Mouse (Mus musculus) hematopoietic stem cell, adult 5-6 weeks (primary cell): ENCODE results near the gene Nkiras1. TPM values are rescaled to one million over a fixed set of nuclear protein-coding genes. Genes with fewer than 3 reads are reported as not detected.
"Not testable (repeated sequence)": the region's sequence is repeated elsewhere in the genome, so short reads cannot be mapped to it uniquely, and the experiment has no call there.

Experiments
- ATAC-seq, 2 experiments: fragments of 125-278 bp in 1 of 2; replicated peaks in 1 of 2; 2 replicates each; pipeline ENCODE4 v1.8.0; 2016 to 2017; ENCODE audit warnings: inconsistent platforms in 2 of 2, mild to moderate bottlenecking in 2 of 2, moderate number of reproducible peaks in 2 of 2, low read depth in 1 of 2, moderate TSS enrichment in 1 of 2; ENCODE audit not compliant: low FRiP score in 2 of 2, poor library complexity in 2 of 2, severe bottlenecking in 2 of 2, insufficient read depth in 1 of 2, low TSS enrichment in 1 of 2
- total RNA-seq: library from RNA; stranded (forward); fragments of 172-1452, 232-1000 nt; gene quantifications from 2 replicates; pipeline ENCODE4 v1.2.3, GENCODE M21; 2017

Nkiras1 gene
- total RNA-seq, 1 experiment from 2014 or later = 11.7 TPM

DNA sequence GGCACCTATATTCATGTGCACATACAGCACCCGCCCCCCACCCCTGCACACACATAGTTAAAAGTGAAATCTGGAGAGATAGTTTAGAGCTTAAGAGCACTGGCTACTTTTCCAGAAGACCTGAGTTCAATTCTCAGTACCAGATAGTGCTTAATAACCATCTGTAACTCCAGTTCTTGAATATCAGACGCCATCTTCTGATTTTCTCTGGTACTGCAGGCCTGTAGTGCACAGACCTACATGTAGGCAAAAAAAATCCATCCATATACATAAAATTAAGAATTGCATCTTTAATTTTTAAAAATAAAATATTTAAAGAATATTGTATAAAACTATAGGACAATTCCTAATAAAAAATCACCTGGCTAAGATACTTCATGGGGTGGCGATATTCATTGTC lies 9.7 kb upstream of the Nkiras1 start:
- ATAC-seq = no peak

DNA sequence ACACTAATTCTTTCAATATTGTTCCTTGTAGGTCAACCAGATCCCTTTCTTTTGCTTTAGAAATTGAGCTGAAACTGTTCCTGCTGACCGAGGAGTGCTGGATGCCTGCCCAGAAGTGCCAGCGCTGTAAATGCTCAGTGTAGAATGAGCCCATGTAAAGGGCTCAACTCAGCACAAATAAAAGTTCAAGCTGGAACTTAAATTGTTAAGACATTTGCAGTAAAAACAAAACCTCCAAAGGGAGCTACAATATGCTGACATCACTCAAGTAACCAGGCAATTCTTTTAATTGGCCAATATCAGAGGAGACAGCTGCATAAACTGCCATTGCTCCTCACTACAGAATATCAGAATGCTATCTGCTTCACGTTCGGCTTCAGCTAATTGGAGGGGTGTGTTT lies 7.5 kb upstream of the Nkiras1 start:
- 0 out of 4 replicates have a peak, but pooled peaks have one; percentile 22 to 30 for ATAC-seq

DNA sequence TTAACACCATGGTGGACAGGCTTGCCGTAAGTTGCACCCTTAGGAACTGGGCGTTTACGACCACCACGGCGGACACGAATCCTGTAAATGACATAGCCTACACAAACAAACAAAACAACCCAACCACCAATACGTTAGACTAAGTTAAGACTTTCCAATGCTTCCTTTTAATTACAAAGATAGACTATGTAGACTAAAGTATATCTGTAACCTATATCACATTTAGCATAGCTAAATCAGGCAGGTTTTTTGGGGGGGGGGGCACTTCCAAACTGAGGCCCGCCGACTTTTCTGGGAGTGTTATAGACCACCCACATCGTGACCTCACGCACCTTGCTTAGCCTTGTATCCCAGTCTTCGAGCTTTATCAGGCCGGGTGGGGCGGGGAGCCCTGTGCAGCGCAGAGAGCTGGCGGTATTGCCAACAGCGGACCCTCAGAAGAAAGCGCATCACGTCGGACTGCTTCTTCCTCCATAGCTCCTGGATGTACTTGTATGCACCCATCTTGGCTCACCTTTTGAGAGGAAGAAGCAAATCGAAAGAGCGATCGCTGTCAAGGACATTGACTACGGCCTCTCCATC lies 898 bp upstream of the Nkiras1 start:
- not testable (repeated sequence) for ATAC-seq

DNA sequence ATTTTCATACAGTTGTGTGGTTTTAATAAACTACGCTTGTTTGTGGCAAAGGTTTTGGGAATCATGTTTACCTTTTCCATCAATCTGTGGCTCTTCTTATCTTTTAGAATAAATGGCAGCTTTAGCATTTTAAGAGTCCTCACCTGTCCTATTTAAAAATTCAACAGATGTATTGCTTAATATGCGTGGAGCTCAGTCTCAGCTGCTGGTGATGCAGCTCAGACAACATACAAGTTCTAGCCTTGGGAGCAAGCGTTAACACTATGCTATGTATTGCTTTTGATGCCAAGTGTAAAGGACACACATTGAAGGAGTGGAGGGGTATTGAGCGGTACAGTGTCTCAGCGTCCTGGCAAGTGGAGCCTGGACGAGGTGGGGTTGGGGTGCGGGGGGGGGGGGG lies 730 bp downstream of the Nkiras1 start:
- no peak for ATAC-seq

DNA sequence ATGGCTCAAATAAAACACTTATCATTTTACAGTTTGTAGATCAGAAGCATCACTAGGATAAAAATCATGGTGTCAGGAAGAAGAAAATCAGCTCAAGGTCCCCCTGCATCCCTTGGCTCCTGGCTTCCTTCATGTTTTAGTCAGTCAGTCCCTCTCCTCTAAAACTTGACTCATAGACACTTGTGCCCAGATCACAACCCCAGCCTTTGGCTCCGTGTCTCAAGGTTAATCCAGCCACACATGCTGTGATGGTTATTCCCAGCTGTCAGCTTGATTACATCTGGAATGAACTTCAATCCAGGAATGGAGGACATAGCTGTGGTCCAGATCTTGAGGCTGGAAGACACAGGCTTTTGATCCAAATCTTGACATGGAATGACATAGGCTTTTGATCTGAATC lies 3.6 kb downstream of the Nkiras1 start:
- ATAC-seq = no peak

DNA sequence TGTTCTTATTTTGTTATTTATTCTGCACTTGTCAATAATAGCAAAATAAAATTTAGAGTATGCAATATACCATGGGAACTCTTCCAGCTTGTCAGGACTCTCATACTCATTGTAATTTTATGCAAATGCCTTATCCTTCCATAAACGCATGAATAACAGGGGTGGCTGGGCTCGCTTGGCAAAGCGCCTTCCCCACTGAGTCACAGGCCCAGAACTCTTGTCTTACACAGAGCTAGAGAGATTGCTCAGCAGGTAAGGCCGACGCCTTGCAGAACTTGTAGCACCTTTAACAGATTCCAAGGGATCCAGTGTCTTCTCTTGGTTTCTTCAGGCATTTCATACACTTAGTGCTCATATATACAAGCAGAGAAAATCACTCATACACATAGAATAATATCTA lies 9.4 kb downstream of the Nkiras1 start:
- no peak for ATAC-seq

DNA sequence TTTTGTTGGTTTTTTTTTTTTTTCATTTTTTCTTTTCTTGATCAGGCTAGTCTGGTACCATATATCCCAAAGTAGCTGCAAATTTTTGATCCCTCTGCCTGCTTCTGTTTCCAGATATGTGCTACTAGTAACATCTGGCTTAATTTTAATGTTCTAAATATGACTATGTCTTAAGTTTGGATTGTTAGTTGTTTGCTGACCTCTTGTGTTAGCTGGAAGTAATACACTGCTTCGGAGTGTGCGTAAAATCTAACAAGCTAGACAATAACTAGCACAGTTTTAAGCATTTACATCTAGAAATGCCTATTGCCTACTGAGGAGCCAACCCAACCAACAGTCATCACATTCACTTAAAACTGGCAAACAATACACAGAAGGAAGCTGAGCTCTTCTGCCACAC lies 13.6 kb downstream of the Nkiras1 start:
- ATAC-seq = peak; percentile 59 to 69; a peak in 3 of 4 replicates

DNA sequence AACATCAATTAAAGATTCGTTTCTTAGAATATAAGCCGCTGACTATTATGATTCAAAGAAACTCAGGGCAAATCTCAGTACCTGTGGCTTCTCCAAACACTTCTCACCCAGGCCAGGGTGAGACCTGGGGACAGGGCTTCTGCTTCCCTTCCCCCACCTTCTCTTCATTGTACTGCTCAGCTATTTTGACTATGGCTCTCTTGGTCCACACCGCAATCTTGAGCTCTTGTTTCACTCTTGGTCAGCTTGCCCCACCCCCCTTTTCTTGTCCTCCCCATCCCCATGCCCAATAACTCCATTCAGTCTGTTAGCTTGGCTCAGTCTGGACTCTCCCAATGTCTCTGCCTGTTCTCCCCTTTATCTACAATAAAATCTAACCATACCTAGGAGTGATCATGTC lies 14.5 kb downstream of the Nkiras1 start:
- ATAC-seq = no peak

DNA sequence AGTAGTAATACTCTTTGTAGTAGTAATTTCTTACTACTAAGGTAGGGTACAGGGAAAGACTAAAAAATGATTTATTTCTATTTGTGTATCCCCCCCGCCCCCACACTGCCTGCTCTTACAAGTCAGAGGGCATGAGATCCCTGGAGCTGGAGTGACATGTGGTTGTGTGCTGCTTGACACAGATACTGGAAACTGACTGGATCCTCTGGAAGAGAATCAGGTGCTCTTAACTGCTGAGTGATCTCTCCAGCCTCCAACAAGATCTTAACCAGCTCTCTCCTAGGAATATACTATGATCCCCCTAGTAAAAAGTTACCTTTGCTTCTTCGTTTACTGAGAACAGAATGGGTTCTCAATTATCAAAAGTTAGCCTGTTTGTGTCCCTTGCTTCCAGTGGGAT lies 15.5 kb downstream of the Nkiras1 start:
- ATAC-seq = no peak

DNA sequence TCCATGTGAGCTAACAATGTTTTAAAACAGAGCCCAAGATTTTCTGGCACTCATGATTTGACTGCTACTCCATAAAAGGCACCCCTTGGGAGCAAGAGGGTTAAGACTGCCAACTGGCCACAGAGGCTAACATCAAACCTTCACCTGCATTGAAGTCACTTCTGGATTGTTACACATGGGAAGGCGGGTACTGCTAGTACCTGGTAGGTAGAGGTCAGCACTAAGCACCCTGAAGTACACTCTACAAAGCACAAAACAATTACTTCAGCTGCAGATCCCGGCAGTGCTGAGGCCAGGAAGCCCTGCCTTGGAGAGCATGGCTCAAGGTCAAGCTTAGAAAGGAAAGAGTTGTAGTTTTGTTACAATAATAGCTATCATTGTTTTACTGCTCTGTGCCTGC lies 16.5 kb downstream of the Nkiras1 start:
- no peak for ATAC-seq

DNA sequence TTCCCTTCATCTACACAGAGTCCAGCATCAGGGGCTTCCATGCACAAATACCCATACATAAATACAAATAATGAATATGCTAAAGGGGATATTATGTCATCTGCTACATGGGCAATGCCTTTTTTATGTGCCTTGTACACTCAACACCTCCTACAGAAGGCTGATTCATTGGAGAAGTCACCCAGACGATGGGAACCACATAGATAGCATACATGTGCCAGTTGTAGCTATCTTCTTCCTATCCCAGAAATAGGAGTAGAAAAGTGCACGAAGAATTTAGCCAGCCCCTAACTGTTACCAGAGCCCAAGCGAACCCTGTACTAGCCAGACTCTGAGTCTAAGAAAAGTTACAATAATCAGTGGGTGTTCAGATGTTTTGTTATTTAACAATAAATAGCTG lies 21.2 kb downstream of the Nkiras1 start:
- ATAC-seq = no peak

DNA sequence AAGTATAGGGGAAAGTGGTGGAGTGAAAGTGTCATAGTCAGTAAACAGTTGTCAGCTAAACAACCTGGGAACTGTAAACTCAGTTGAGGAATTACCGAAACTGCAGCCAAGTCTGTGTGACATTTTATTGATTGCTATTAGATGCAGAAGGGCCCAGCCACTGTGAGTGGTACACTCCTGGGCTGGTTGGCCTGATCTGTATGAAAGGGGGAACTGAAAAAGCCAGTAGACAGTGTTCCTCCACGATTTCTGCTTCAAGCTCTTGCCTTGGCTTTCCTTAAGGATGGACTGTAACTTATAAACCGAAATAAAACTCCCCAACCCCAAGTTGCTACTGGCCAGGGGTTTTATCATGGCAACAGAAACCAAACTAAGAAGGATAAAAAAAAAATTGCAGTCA lies 21.6 kb downstream of the Nkiras1 start:
- no peak for ATAC-seq

DNA sequence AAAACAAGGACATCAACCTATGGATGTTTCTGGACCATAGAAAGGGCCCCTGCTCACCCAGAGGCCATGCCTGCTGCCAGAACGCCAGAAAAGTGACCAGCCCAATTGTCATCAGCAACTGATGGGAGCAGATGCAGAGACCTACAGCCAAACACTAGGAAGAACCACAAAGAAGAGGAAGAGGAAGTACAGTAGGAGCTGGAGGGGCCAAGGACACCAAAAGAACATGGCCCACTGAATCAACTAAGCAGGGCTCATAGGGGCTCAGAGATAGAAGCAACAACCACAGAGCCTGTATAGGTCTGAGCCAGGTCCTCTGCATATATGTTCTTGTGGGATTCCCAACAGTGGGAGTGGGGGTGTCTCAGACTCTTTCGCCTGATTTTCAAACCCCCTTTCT lies 26.5 kb downstream of the Nkiras1 start:
- 0 out of 4 replicates have a peak, but pooled peaks of 1 of the 2 experiments have one; percentile 18 for ATAC-seq

DNA sequence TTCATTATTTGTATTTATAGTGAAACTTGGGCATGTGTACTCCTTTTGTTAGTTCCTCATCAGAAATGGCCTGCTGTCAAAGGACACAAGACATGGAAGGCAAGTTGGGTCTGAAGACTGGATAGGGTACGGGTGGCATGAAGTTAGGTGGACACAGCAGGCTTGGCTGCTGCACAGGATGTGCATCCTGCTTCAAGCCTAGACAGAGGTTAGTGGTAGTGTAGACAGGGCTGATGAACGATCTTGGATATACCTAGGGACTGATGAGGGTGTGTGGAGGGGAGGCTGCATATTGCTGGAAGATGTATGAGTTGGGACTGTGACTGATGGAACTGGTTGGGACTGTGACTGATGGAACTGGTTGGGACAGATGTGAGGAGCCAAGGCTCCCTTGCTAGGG lies 27.9 kb downstream of the Nkiras1 start:
- no peak for ATAC-seq

DNA sequence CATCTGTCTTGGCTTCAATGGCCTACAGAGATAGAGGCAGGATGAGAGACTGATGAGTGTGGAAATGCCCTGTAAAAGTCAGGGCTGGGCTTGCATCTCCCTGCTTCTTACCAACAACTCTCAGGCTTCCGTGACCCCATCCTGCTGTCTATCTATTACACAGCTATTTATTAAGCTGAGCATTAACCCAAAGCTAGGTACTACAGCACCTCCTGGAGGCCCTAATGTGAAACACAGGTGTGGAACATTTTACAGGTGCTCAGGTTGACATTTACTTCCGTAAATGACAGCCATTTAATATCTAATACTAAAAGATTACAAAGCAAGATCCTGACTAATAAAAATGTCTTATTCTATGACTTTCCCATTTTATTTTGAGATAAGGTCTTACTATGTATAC lies 29.7 kb downstream of the Nkiras1 start:
- ATAC-seq = no peak

DNA sequence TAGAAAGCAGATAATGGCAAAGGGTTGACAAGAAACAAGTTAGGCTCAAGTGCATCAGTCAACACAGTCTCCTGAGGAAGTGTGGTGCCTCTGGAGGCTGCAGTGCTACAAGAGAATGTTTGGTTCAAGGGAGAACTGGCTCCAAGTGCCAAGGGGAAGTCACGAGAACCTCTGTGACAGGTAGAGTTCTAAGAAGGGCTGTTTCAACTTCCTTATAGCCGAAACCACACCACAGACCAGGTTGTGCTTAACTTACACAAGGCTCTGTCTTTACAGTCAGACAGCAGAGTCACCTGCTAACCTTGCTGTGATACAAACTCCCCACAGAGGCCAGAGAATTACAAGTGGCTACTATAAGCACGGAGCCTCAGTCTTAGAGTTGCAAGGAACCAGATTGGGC lies 30.7 kb downstream of the Nkiras1 start:
- ATAC-seq = peak; percentile 97

DNA sequence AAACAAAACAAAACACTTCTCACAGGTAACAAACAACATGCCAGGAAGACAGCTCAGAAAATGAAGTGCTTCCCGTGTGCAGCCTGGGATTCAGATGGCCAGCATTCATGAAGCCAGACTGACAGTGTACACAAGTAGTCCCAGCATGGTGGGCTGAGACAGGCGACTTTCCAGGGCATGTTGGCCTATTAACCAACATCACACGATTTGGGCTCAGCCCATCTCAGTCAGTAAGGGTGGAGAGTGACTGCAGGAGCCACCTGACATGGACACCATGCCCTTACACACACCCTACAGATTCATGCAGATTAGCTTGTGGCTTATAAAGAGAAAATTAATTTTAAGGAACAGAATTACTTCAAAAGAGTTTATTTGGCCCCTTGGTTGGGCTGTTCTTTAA lies 31.8 kb downstream of the Nkiras1 start:
- no peak for ATAC-seq

DNA sequence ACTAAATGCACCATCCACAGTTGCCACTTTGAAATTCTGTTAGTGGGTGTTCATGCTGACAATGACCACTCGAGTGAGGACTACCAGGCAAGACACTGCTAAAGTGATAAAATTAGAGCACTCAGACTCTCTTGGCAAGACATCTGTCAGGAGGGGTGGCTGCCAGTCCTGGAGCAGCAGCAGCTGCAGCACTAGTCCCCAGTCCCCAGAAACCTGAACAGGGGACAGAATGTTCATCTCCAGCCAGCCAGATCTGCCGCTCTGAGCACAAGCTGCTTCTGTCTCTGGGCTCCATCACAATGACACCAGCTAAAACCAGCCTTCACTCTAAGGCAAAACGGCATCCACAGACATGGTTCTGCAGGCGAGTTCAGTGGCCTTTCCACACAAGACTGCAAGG lies 32.3 kb downstream of the Nkiras1 start:
- no peak for ATAC-seq

DNA sequence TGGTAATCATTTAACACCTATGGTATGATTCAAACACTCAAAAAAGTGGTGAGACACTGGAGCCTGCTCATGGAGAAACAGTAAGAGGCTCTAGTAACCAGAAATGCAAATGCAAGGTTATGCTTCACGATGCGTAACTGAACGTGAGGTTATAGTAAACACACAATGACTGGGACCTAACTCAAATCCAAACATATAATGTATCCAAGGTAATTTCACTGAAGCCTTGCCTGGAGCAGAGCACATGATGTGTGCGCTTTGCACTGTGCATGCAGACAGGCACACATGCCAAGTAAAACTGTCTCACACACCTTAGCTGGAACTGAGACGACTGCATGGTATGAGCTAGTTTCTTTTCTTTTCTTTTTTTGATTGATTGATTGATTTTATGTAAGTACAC lies 33.2 kb downstream of the Nkiras1 start:
- ATAC-seq = no peak
